Mouse (Mus musculus): ENCODE results near the gene Ints12.

GRCm38 (mm10) chr3:133109844-133110243 is 18.2 kb downstream of the Ints12 start:
- TF ChIP-seq CTCF (IDR thresholded peaks at IDR 0.05; ENCODE audit: low read depth, low read length) (no peak), POLR2A (IDR thresholded peaks at IDR 0.05; ENCODE audit: extremely low read depth, insufficient read depth, low read length) (no peak)
